In the genomic region with DNA sequence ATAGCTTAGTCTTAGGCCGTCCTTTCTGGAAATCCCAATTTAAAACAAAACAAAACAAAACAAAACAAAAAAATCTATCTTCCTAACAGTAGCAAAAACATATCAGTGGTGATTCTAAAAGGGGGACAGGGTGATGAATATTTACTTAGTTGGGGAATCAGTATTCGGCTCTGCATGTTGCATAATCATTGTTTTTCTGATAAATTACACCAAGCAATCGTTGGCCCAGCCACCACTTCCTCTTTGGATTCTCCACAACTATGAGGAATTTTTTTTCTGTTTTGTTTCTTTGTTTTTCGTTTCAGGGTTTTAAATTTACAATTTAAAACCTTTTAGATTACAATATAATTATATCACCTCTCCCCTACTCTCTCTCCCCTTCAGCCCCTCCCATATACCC, we compare ENCODE assay signal across 21 mouse cellular contexts.
DNase-seq lines count a peak whose midpoint lies in the region; ATAC-seq and TF ChIP-seq lines count a peak whose summit lies in the region.
"Had no signal": no experiment of that assay in that cellular context is flagged by ENCODE, and none has a peak within 500 bp of the region (broad histone marks: within the 10 kb centered on the region; RNA-seq: fewer than 3 reads in every experiment).

No protein-coding gene starts in this region.

- no peak for TF ChIP-seq POLR2A in lung, adult 2 months (IDR thresholded peaks at IDR 0.05; ENCODE audit: borderline replicate concordance, extremely low read depth, low read depth, low read length)

- no peak overlapping the region for H3K9ac ChIP-seq in lung, postnatal 0 days (replicated peaks; ENCODE audit: low read depth)
- H3K9ac ChIP-seq: forebrain, postnatal 0 days; hindbrain, embryonic 13.5 days; kidney, embryonic 15.5 days had no signal

- no peak overlapping the region for H3K27ac ChIP-seq in lung, postnatal 0 days (ENCODE audit: low read length)
- no peak overlapping the region for H3K27ac ChIP-seq in hindbrain, embryonic 10.5 days
- H3K27ac ChIP-seq: forebrain, embryonic 10.5 days; gastrocnemius, adult 2 months; hindbrain, embryonic 13.5 days; kidney, embryonic 15.5 days; layer of hippocampus, adult 2 months had no signal

- H3K36me3 ChIP-seq in lung, postnatal 0 days (ENCODE audit: insufficient read depth, low read length), result no peaks in the 10 kb centered on the region
- no peaks in the 10 kb centered on the region for H3K36me3 ChIP-seq in hindbrain, embryonic 10.5 days
- H3K36me3 ChIP-seq: forebrain, embryonic 10.5 days; hindbrain, embryonic 13.5 days; kidney, embryonic 15.5 days had no signal

- TF ChIP-seq EP300 in lung, postnatal 0 days (IDR thresholded peaks at IDR 0.05), result no peak

- no peaks in the 10 kb centered on the region for H3K27me3 ChIP-seq in lung, postnatal 0 days (replicated peaks; ENCODE audit: insufficient read depth, low read length)
- H3K27me3 ChIP-seq in hindbrain, embryonic 10.5 days (ENCODE audit: insufficient read depth, poor library complexity, severe bottlenecking), result no peaks in the 10 kb centered on the region
- H3K27me3 ChIP-seq: hindbrain, embryonic 13.5 days; kidney, embryonic 15.5 days; Patski had no signal

- DNase-seq in kidney, postnatal 14 days, result peak; percentile 16
- DNase-seq in kidney, adult 18-20 months, result no peak
- DNase-seq in lung, postnatal 0 days (ENCODE audit: low spot score), result peak; percentile 46
- DNase-seq in lung, adult 2 months, result no peak
- no peak for DNase-seq in layer of hippocampus, adult 18-20 months (ENCODE audit: low spot score in 2 of 2)
- no peak for DNase-seq in hindbrain, embryonic 10.5 days (ENCODE audit: low spot score)
- DNase-seq: adrenal gland, postnatal 10 days; cerebellum, adult 11 months; cerebellum, postnatal 14 days; gastrocnemius, adult 2 months; heart, adult 11 months; midbrain, embryonic 14.5 days had no signal

- no peak for TF ChIP-seq CTCF in lung, postnatal 0 days (IDR thresholded peaks at IDR 0.05)
- no peak for TF ChIP-seq CTCF in lung, adult 2 months (IDR thresholded peaks at IDR 0.05; ENCODE audit: insufficient read depth, low read length)

- no peaks in the 10 kb centered on the region for H3K4me1 ChIP-seq in lung, postnatal 0 days (ENCODE audit: insufficient read depth, low read depth, low read length)
- H3K4me1 ChIP-seq in lung, adult 2 months (ENCODE audit: control insufficient read depth, insufficient read depth, low read length), result no peaks in the 10 kb centered on the region; the same call in 1 of the 2 replicates
- H3K4me1 ChIP-seq in hindbrain, embryonic 10.5 days (replicated peaks), result no peaks in the 10 kb centered on the region
- H3K4me1 ChIP-seq: forebrain, embryonic 10.5 days; hindbrain, embryonic 13.5 days had no signal

- H3K9me3 ChIP-seq in lung, postnatal 0 days (ENCODE audit: low read length), result no peaks in the 10 kb centered on the region
- H3K9me3 ChIP-seq in hindbrain, embryonic 10.5 days, result no peaks in the 10 kb centered on the region
- H3K9me3 ChIP-seq: forebrain, embryonic 10.5 days; hindbrain, embryonic 13.5 days; kidney, embryonic 15.5 days had no signal

- peak; percentile 50; the same call in 1 of the 2 replicates for ATAC-seq in lung, postnatal 0 days
- ATAC-seq in hematopoietic stem cell, adult 5-6 weeks (replicated peaks in 1 of 2; ENCODE audit: insufficient read depth in 1 of 2, low FRiP score in 2 of 2, low TSS enrichment in 1 of 2, low read depth in 1 of 2, poor library complexity in 2 of 2, severe bottlenecking in 2 of 2), result peak; percentile 50 to 72; a peak in 3 of 4 replicates
- ATAC-seq: inflammation-experienced regulatory T-cells, adult 6 months; Patski had no signal

- H3K4me2 ChIP-seq in lung, postnatal 0 days (replicated peaks; ENCODE audit: low read depth, low read length), result no peak overlapping the region
- H3K4me2 ChIP-seq: hindbrain, embryonic 13.5 days; kidney, embryonic 15.5 days had no signal

- 41% methylated on average over 4 of the region's 4 CpGs for WGBS in lung, postnatal 0 days
- 39% methylated on average over 4 of the region's 4 CpGs for WGBS in lung, adult 2 months
- 89% methylated on average over 4 of the region's 4 CpGs for WGBS in hindbrain, embryonic 10.5 days

- H3K4me3 ChIP-seq in lung, postnatal 0 days (ENCODE audit: low read depth, low read length), result no peak overlapping the region
- no peak overlapping the region for H3K4me3 ChIP-seq in lung, adult 2 months (replicated peaks; ENCODE audit: extremely low read depth, low read depth, low read length)
- H3K4me3 ChIP-seq in hindbrain, embryonic 10.5 days, result no peak overlapping the region
- H3K4me3 ChIP-seq: forebrain, embryonic 10.5 days; gastrocnemius, adult 2 months; hindbrain, embryonic 13.5 days; kidney, embryonic 15.5 days; layer of hippocampus, adult 2 months; myocyte had no signal

Comparison
In these comparisons a context has a peak if more than half of its experiments do, and no peak if none do; other contexts are left out.
1. DNase-seq: peak in kidney, postnatal 14 days (single experiment) and lung, postnatal 0 days (single experiment); none in kidney, adult 18-20 months (single experiment), lung, adult 2 months (single experiment), layer of hippocampus, adult 18-20 months (0 of 2) and hindbrain, embryonic 10.5 days (single experiment).